13 mouse cellular contexts compared by ENCODE assay signal in the genomic region with DNA sequence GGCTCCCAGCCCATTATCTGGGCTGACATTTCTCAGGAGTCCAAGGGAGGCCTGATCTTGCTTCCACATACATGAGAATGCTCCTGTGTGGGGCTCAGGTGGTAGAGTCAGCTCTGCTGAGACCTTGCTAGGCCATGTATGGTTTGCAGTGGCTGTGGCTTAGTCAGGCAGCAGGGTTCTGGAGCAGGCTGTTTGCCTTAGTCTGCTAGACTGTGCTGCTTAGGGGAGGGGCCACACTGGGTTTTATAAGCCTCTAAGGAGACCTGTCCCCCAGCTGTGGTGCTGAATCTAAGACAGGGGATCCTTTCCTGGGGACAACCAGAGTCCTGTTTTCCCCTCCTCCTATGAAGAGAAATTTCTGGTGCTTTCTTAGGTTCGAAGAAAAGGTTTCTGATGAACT.
A peak's percentile ranks its signal among the peaks of the same experiment; 100 is the strongest.
DNase-seq lines count a peak whose midpoint lies in the region; ATAC-seq and TF ChIP-seq lines count a peak whose summit lies in the region.
"Had no signal": no experiment of that assay in that cellular context is flagged by ENCODE, and none has a peak within 500 bp of the region (broad histone marks: within the 10 kb centered on the region; RNA-seq: fewer than 3 reads in every experiment).

No protein-coding gene starts in this region.

- H3K4me3 ChIP-seq in heart, postnatal 0 days (ENCODE audit: low read depth, low read length) = no peak overlapping the region
- no peak overlapping the region for H3K4me3 ChIP-seq in midbrain, embryonic 10.5 days
- H3K4me3 ChIP-seq in midbrain, embryonic 16.5 days (ENCODE audit: low read depth, low read length) = no peak overlapping the region
- no peak overlapping the region for H3K4me3 ChIP-seq in limb, embryonic 14.5 days (replicated peaks; ENCODE audit: low read length)
- H3K4me3 ChIP-seq: gastrocnemius, adult 2 months; hindbrain, embryonic 13.5 days had no signal

- no peak overlapping the region for H3K27ac ChIP-seq in heart, postnatal 0 days (ENCODE audit: low read depth)
- no peak overlapping the region for H3K27ac ChIP-seq in midbrain, embryonic 10.5 days (replicated peaks)
- no peak overlapping the region for H3K27ac ChIP-seq in midbrain, embryonic 16.5 days (ENCODE audit: low read length)
- H3K27ac ChIP-seq in limb, embryonic 14.5 days (replicated peaks; ENCODE audit: low read depth, low read length) = no peak overlapping the region
- H3K27ac ChIP-seq: gastrocnemius, adult 2 months; hindbrain, embryonic 13.5 days had no signal

- no peaks in the 10 kb centered on the region for H3K9me3 ChIP-seq in heart, postnatal 0 days (replicated peaks; ENCODE audit: control insufficient read depth, low read length)
- H3K9me3 ChIP-seq in midbrain, embryonic 10.5 days (replicated peaks) = no peaks in the 10 kb centered on the region
- no peaks in the 10 kb centered on the region for H3K9me3 ChIP-seq in midbrain, embryonic 16.5 days (replicated peaks; ENCODE audit: control insufficient read depth, low read length, poor library complexity, severe bottlenecking)
- no peaks in the 10 kb centered on the region for H3K9me3 ChIP-seq in limb, embryonic 14.5 days (ENCODE audit: control insufficient read depth, low read length)
- H3K9me3 ChIP-seq: hindbrain, embryonic 13.5 days had no signal

- no peak overlapping the region for H3K4me2 ChIP-seq in heart, postnatal 0 days (ENCODE audit: low read depth, low read length)
- H3K4me2 ChIP-seq in midbrain, embryonic 16.5 days (ENCODE audit: low read length) = no peak overlapping the region
- H3K4me2 ChIP-seq in limb, embryonic 14.5 days (replicated peaks; ENCODE audit: low read depth, low read length, severe bottlenecking) = no peak overlapping the region
- H3K4me2 ChIP-seq: hindbrain, embryonic 13.5 days had no signal

- H3K36me3 ChIP-seq in heart, postnatal 0 days (replicated peaks; ENCODE audit: control insufficient read depth, insufficient read depth, low read length) = no peaks in the 10 kb centered on the region
- no peaks in the 10 kb centered on the region for H3K36me3 ChIP-seq in midbrain, embryonic 10.5 days
- no peaks in the 10 kb centered on the region for H3K36me3 ChIP-seq in midbrain, embryonic 16.5 days (ENCODE audit: control insufficient read depth, insufficient read depth, low read length)
- no peaks in the 10 kb centered on the region for H3K36me3 ChIP-seq in limb, embryonic 14.5 days (ENCODE audit: control insufficient read depth, insufficient read depth, low read length)
- H3K36me3 ChIP-seq: hindbrain, embryonic 13.5 days had no signal

- H3K27me3 ChIP-seq in heart, postnatal 0 days (ENCODE audit: control insufficient read depth, insufficient read depth, low read length) = no peaks in the 10 kb centered on the region
- H3K27me3 ChIP-seq in midbrain, embryonic 10.5 days (ENCODE audit: low read depth, poor library complexity, severe bottlenecking) = no peaks in the 10 kb centered on the region
- no peaks in the 10 kb centered on the region for H3K27me3 ChIP-seq in midbrain, embryonic 16.5 days (ENCODE audit: control insufficient read depth, insufficient read depth, low read depth, low read length)
- H3K27me3 ChIP-seq in limb, embryonic 14.5 days (ENCODE audit: control insufficient read depth, insufficient read depth, low read length) = no peaks in the 10 kb centered on the region
- H3K27me3 ChIP-seq: hindbrain, embryonic 13.5 days had no signal

- peak; percentile 27 for DNase-seq in heart, postnatal 0 days (ENCODE audit: low spot score)
- DNase-seq in heart, adult 11 months = no peak
- DNase-seq in midbrain, embryonic 10.5 days (ENCODE audit: low spot score) = peak; percentile 20
- peak; percentile 54 for DNase-seq in ZHBTc4 (ENCODE audit: low read depth, low spot score)
- peak; percentile 65 for DNase-seq in limb, embryonic 14.5 days (ENCODE audit: low spot score)
- DNase-seq in frontal cortex, postnatal 36 days (ENCODE audit: low spot score in 2 of 2) = no peak
- no peak for DNase-seq in spleen, adult 18-20 months
- DNase-seq: adrenal gland, adult 2 months; cerebellum, postnatal 36 days; gastrocnemius, adult 2 months had no signal

- no peak for TF ChIP-seq EP300 in heart, postnatal 0 days (IDR thresholded peaks at IDR 0.05; ENCODE audit: low read depth)

- ATAC-seq in heart, postnatal 0 days (ENCODE audit: insufficient read depth, low read depth) = no peak
- ATAC-seq in midbrain, embryonic 16.5 days = no peak
- ATAC-seq in limb, embryonic 14.5 days (ENCODE audit: low FRiP score, low read depth) = peak; percentile 50; the same call in 1 of the 2 replicates
- ATAC-seq: CD4-positive, CD25-positive, alpha-beta regulatory T cell, adult 4 months had no signal

- TF ChIP-seq CTCF in heart, postnatal 0 days (IDR thresholded peaks at IDR 0.05; ENCODE audit: low read depth) = no peak

- H3K9ac ChIP-seq in heart, postnatal 0 days (replicated peaks; ENCODE audit: low read depth, low read length) = no peak overlapping the region
- H3K9ac ChIP-seq in midbrain, embryonic 16.5 days (ENCODE audit: low read depth, low read length) = no peak overlapping the region
- no peak overlapping the region for H3K9ac ChIP-seq in limb, embryonic 14.5 days (ENCODE audit: low read depth, low read length, severe bottlenecking)
- H3K9ac ChIP-seq: hindbrain, embryonic 13.5 days had no signal

- TF ChIP-seq POLR2A in limb, embryonic 14.5 days (IDR thresholded peaks at IDR 0.05; ENCODE audit: borderline replicate concordance, extremely low read depth, insufficient read depth, insufficient read length) = no peak

- WGBS in heart, postnatal 0 days = 74% methylated on average over 1 of the region's 1 CpGs
- 72% methylated on average over 1 of the region's 1 CpGs for WGBS in midbrain, embryonic 10.5 days
- 65% methylated on average over 1 of the region's 1 CpGs for WGBS in midbrain, embryonic 16.5 days
- 73% methylated on average over 1 of the region's 1 CpGs for WGBS in limb, embryonic 14.5 days

- no peaks in the 10 kb centered on the region for H3K4me1 ChIP-seq in heart, postnatal 0 days (ENCODE audit: control insufficient read depth, insufficient read depth)
- no peaks in the 10 kb centered on the region for H3K4me1 ChIP-seq in midbrain, embryonic 10.5 days
- no peaks in the 10 kb centered on the region for H3K4me1 ChIP-seq in midbrain, embryonic 16.5 days (ENCODE audit: control insufficient read depth, insufficient read depth, low read length)
- H3K4me1 ChIP-seq in limb, embryonic 14.5 days (ENCODE audit: control insufficient read depth, insufficient read depth, low read length) = 0 out of 2 replicates have a peak, but pooled peaks cover 8% of the 10 kb centered on the region
- H3K4me1 ChIP-seq: hindbrain, embryonic 13.5 days had no signal

Comparison
In these comparisons a context has a peak if more than half of its experiments do, and no peak if none do; other contexts are left out.
1. DNase-seq: peak in heart, postnatal 0 days (single experiment), midbrain, embryonic 10.5 days (single experiment), ZHBTc4 (single experiment) and limb, embryonic 14.5 days (single experiment); none in heart, adult 11 months (single experiment), frontal cortex, postnatal 36 days (0 of 2) and spleen, adult 18-20 months (0 of 2).